Mouse (Mus musculus): Measurements from ENCODE around the gene St8sia6. TPM values are rescaled to one million over a fixed set of nuclear protein-coding genes. Genes with fewer than 3 reads are reported as not detected.

Gene St8sia6
- polyA plus RNA-seq, 1 experiment from 2014 or later, result 1.00 TPM

GRCm38 (mm10) chr2:13757412-13757811 is 36.5 kb downstream of the St8sia6 start:
- WGBS, result 70% methylated on average over 7 of the region's 7 CpGs
- Histone ChIP-seq H3K9ac (no peak overlapping the region), H3K36me3 (no peaks in the 10 kb centered on the region), H3K27me3 (no peaks in the 10 kb centered on the region), H3K9me3 (replicated peaks) (no peaks in the 10 kb centered on the region), H3K27ac (no peak overlapping the region), H3K4me2 (no peak overlapping the region), H3K4me1 (replicated peaks) (no peaks in the 10 kb centered on the region), H3K4me3 (no peak overlapping the region)
- no peak for ATAC-seq (replicated peaks; ENCODE audit: insufficient number of reproducible peaks, insufficient read depth, low FRiP score, low read depth)

GRCm38 (mm10) chr2:13755733-13756132 is 38.1 kb downstream of the St8sia6 start:
- Histone ChIP-seq H3K4me1 (replicated peaks) (no peaks in the 10 kb centered on the region), H3K4me2 (no peak overlapping the region), H3K9ac (no peak overlapping the region), H3K36me3 (no peaks in the 10 kb centered on the region), H3K9me3 (replicated peaks) (no peaks in the 10 kb centered on the region), H3K4me3 (no peak overlapping the region), H3K27me3 (no peaks in the 10 kb centered on the region), H3K27ac (no peak overlapping the region)
- no peak for ATAC-seq (replicated peaks; ENCODE audit: insufficient number of reproducible peaks, insufficient read depth, low FRiP score, low read depth)
- WGBS, result 68% methylated on average over 4 of the region's 4 CpGs

- WGBS, result 79% methylated on average over 1 of the region's 1 CpGs
- Histone ChIP-seq H3K9me3 (replicated peaks) (no peaks in the 10 kb centered on the region), H3K4me3 (no peak overlapping the region), H3K36me3 (no peaks in the 10 kb centered on the region), H3K4me2 (no peak overlapping the region), H3K27me3 (no peaks in the 10 kb centered on the region), H3K27ac (no peak overlapping the region), H3K9ac (no peak overlapping the region), H3K4me1 (replicated peaks) (no peaks in the 10 kb centered on the region)
- ATAC-seq (replicated peaks; ENCODE audit: insufficient number of reproducible peaks, insufficient read depth, low FRiP score, low read depth), result no peak
Observed at GRCm38 (mm10) chr2:13751691-13752090, 42.2 kb downstream of the St8sia6 start.

GRCm38 (mm10) chr2:13750777-13751176 is 43.1 kb downstream of the St8sia6 start:
- Histone ChIP-seq H3K4me3 (no peak overlapping the region), H3K27me3 (no peaks in the 10 kb centered on the region), H3K4me2 (no peak overlapping the region), H3K4me1 (replicated peaks) (no peaks in the 10 kb centered on the region), H3K36me3 (no peaks in the 10 kb centered on the region), H3K27ac (peak overlapping the region; percentile 64), H3K9me3 (replicated peaks) (no peaks in the 10 kb centered on the region), H3K9ac (no peak overlapping the region)
- 46% methylated on average over 1 of the region's 1 CpGs for WGBS
- no peak for ATAC-seq (replicated peaks; ENCODE audit: insufficient number of reproducible peaks, insufficient read depth, low FRiP score, low read depth)

- H3K4me2 ChIP-seq, result no peak overlapping the region
- no peaks in the 10 kb centered on the region for H3K9me3 ChIP-seq (replicated peaks)
- WGBS, result 59% methylated on average over 1 of the region's 1 CpGs
- 0 out of 2 replicates have a peak, but pooled peaks have one; percentile 18 for ATAC-seq (replicated peaks; ENCODE audit: insufficient number of reproducible peaks, insufficient read depth, low FRiP score, low read depth)
- H3K36me3 ChIP-seq, result no peaks in the 10 kb centered on the region
- no peak overlapping the region for H3K4me3 ChIP-seq
- H3K27me3 ChIP-seq, result no peaks in the 10 kb centered on the region
- no peak overlapping the region for H3K9ac ChIP-seq
- H3K4me1 ChIP-seq (replicated peaks), result no peaks in the 10 kb centered on the region
- H3K27ac ChIP-seq, result peak overlapping the region; percentile 64
Observed at GRCm38 (mm10) chr2:13750089-13750488, 43.8 kb downstream of the St8sia6 start.

- Histone ChIP-seq H3K4me1 (replicated peaks) (no peaks in the 10 kb centered on the region), H3K27ac (no peak overlapping the region), H3K9me3 (replicated peaks) (no peaks in the 10 kb centered on the region), H3K36me3 (no peaks in the 10 kb centered on the region), H3K27me3 (no peaks in the 10 kb centered on the region), H3K4me3 (no peak overlapping the region), H3K9ac (no peak overlapping the region), H3K4me2 (no peak overlapping the region)
- ATAC-seq (replicated peaks; ENCODE audit: insufficient number of reproducible peaks, insufficient read depth, low FRiP score, low read depth), result no peak
- WGBS, result 77% methylated on average over 1 of the region's 1 CpGs
Observed at GRCm38 (mm10) chr2:13749176-13749575, 44.7 kb downstream of the St8sia6 start.

GRCm38 (mm10) chr2:13747576-13747975 is 46.3 kb downstream of the St8sia6 start:
- no peak overlapping the region for H3K27ac ChIP-seq
- H3K9ac ChIP-seq, result no peak overlapping the region
- H3K27me3 ChIP-seq, result no peaks in the 10 kb centered on the region
- H3K9me3 ChIP-seq (replicated peaks), result no peaks in the 10 kb centered on the region
- WGBS, result 78% methylated on average over 1 of the region's 1 CpGs
- H3K36me3 ChIP-seq, result no peaks in the 10 kb centered on the region
- no peak overlapping the region for H3K4me2 ChIP-seq
- H3K4me3 ChIP-seq, result no peak overlapping the region
- no peak for ATAC-seq (replicated peaks; ENCODE audit: insufficient number of reproducible peaks, insufficient read depth, low FRiP score, low read depth)
- no peaks in the 10 kb centered on the region for H3K4me1 ChIP-seq (replicated peaks)

GRCm38 (mm10) chr2:13746023-13746422 is 47.8 kb downstream of the St8sia6 start:
- Histone ChIP-seq H3K4me1 (replicated peaks) (no peaks in the 10 kb centered on the region), H3K9ac (no peak overlapping the region), H3K36me3 (no peaks in the 10 kb centered on the region), H3K9me3 (replicated peaks) (no peaks in the 10 kb centered on the region), H3K4me3 (no peak overlapping the region), H3K4me2 (no peak overlapping the region), H3K27ac (no peak overlapping the region), H3K27me3 (no peaks in the 10 kb centered on the region)
- ATAC-seq (replicated peaks; ENCODE audit: insufficient number of reproducible peaks, insufficient read depth, low FRiP score, low read depth), result no peak
- WGBS, result 63% methylated on average over 1 of the region's 1 CpGs

- Histone ChIP-seq H3K4me1 (replicated peaks) (no peaks in the 10 kb centered on the region), H3K36me3 (no peaks in the 10 kb centered on the region), H3K4me3 (no peak overlapping the region), H3K27ac (no peak overlapping the region), H3K9ac (no peak overlapping the region), H3K27me3 (no peaks in the 10 kb centered on the region), H3K9me3 (replicated peaks) (no peaks in the 10 kb centered on the region), H3K4me2 (no peak overlapping the region)
- ATAC-seq (replicated peaks; ENCODE audit: insufficient number of reproducible peaks, insufficient read depth, low FRiP score, low read depth), result no peak
- WGBS, result 63% methylated on average over 7 of the region's 7 CpGs
Observed at GRCm38 (mm10) chr2:13738704-13739103, 55.2 kb downstream of the St8sia6 start.

GRCm38 (mm10) chr2:13727901-13728300 is 66.0 kb downstream of the St8sia6 start:
- H3K36me3 ChIP-seq, result no peaks in the 10 kb centered on the region
- ATAC-seq (replicated peaks; ENCODE audit: insufficient number of reproducible peaks, insufficient read depth, low FRiP score, low read depth), result no peak
- H3K9ac ChIP-seq, result no peak overlapping the region
- no peak overlapping the region for H3K27ac ChIP-seq
- no peak overlapping the region for H3K4me3 ChIP-seq
- H3K4me2 ChIP-seq, result no peak overlapping the region
- 11% methylated on average over 2 of the region's 2 CpGs for WGBS
- H3K9me3 ChIP-seq (replicated peaks), result no peaks in the 10 kb centered on the region
- no peaks in the 10 kb centered on the region for H3K4me1 ChIP-seq (replicated peaks)
- H3K27me3 ChIP-seq, result no peaks in the 10 kb centered on the region

GRCm38 (mm10) chr2:13725592-13725991 is 68.3 kb downstream of the St8sia6 start:
- Histone ChIP-seq H3K4me2 (no peak overlapping the region), H3K9me3 (replicated peaks) (no peaks in the 10 kb centered on the region), H3K36me3 (no peaks in the 10 kb centered on the region), H3K27ac (no peak overlapping the region), H3K9ac (no peak overlapping the region), H3K4me1 (replicated peaks) (no peaks in the 10 kb centered on the region), H3K27me3 (no peaks in the 10 kb centered on the region), H3K4me3 (no peak overlapping the region)
- ATAC-seq (replicated peaks; ENCODE audit: insufficient number of reproducible peaks, insufficient read depth, low FRiP score, low read depth), result no peak
- WGBS, result 70% methylated on average over 3 of the region's 3 CpGs

- H3K36me3 ChIP-seq, result no peaks in the 10 kb centered on the region
- no peak overlapping the region for H3K4me3 ChIP-seq
- H3K9me3 ChIP-seq (replicated peaks), result no peaks in the 10 kb centered on the region
- ATAC-seq (replicated peaks; ENCODE audit: insufficient number of reproducible peaks, insufficient read depth, low FRiP score, low read depth), result no peak
- no peaks in the 10 kb centered on the region for H3K4me1 ChIP-seq (replicated peaks)
- 73% methylated on average over 4 of the region's 4 CpGs for WGBS
- no peak overlapping the region for H3K9ac ChIP-seq
- no peak overlapping the region for H3K27ac ChIP-seq
- no peak overlapping the region for H3K4me2 ChIP-seq
- H3K27me3 ChIP-seq, result no peaks in the 10 kb centered on the region
Observed at GRCm38 (mm10) chr2:13722241-13722640, 71.6 kb downstream of the St8sia6 start.

Measured in heart, embryonic 15.5 days (tissue).